8 mouse cellular contexts compared by ENCODE assay signal in the genomic region with DNA sequence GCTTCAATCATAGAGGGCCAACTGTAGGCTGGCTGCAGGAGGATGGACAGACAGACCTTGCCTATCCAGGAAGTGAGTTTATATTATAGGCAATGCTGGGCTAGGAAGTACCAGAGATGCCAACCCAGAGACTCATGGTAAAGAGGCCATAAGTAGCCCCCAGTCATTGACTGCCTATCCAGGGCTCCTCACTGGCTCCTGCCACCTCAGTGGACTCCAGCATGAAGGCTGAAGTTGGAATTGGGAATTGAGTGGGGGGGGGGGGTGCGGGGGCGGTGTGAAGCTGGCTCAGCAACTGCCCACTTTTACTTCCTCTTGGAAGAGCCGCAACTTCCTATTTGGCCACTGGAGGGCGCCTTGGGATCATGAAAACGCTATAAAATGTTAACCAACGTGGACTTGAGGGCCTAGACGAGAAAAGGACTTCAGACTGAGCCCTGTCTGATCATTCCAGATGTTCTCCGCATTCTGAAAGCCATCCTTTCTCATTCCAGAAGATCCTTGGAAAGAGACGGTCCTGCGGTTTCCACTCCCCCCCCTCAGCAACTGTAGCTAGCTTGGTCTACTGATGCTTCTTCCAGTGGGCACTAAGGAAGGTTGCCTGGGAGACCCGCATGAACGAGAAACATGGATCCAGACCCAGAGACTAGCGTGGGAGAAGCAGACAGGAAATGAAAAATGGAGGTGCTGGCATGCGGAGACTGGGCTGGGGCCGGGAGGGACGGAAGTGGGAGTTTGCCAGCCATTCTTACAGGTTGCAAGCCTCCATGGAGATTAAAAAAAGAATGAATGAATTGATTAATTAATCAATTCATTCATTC.
DNase-seq lines count a peak whose midpoint lies in the region.

No protein-coding gene starts in this region.

- intact Hi-C loops in left cerebral cortex, postnatal 10 days (cut with DNase I), result loop anchor here (2.0 to 10.0 kb wide), 6 partner anchors 84 to 552 kb away; partner anchors contain the start of gene Rufy4

- peak; percentile 74 for DNase-seq in ovary, postnatal 14 days (ENCODE audit: low spot score)
- DNase-seq in ovary, postnatal 10 days (ENCODE audit: low spot score), result no peak
- DNase-seq in cerebellum, adult 8-10 months, result peak; percentile 46
- DNase-seq in frontal cortex, postnatal 25 days (ENCODE audit: low spot score in 2 of 2), result peak; percentile 70 to 75
- peak; percentile 83 for DNase-seq in hindlimb bud, embryonic 11.5 days (ENCODE audit: extremely low spot score, low read depth, low spot score)
- peak; percentile 72 to 77 for DNase-seq in left cerebral cortex, postnatal 10 days (ENCODE audit: extremely low spot score in 1 of 2, low spot score in 2 of 2)
- peak; percentile 87 for DNase-seq in mesoderm, embryonic 11.5 days (ENCODE audit: low read depth, low spot score)
- peak; percentile 26 for DNase-seq in spleen, adult 12 weeks (ENCODE audit: low spot score)
